Mouse (Mus musculus) intestine, embryonic 15.5 days (tissue): ENCODE data around the gene Ccr7. TPM values are rescaled to one million over a fixed set of nuclear protein-coding genes. Genes with fewer than 3 reads are reported as not detected.

Experiments used
- ATAC-seq: fragments of 200-750 bp; cut with Nextera tagmentation; 2 replicates; pipeline ENCODE4 v1.8.0; 2017; ENCODE audit warnings: moderate TSS enrichment, moderate library complexity
- H3K27ac ChIP-seq: fragments of 300-500 bp; sonication (generic); 2 replicates; pipeline ENCODE4 v1.5.1; 2015; ENCODE audit warnings: mild to moderate bottlenecking, inconsistent platforms
- H3K27me3 ChIP-seq: fragments of 300-500 bp; sonication (generic); replicated peaks from 2 replicates; pipeline ENCODE4 v1.6.1; 2015; ENCODE audit warnings: inconsistent platforms
- H3K36me3 ChIP-seq: fragments of 300-500 bp; sonication (generic); 2 replicates; pipeline ENCODE4 v1.6.1; 2015; ENCODE audit warnings: inconsistent platforms
- H3K4me1 ChIP-seq: fragments of 300-500 bp; sonication (generic); replicated peaks from 2 replicates; pipeline ENCODE4 v1.6.1; 2015; ENCODE audit warnings: inconsistent platforms
- H3K4me2 ChIP-seq: fragments of 300-500 bp; sonication (generic); replicated peaks from 2 replicates; pipeline ENCODE4 v1.6.1; 2015; ENCODE audit warnings: mild to moderate bottlenecking, inconsistent platforms
- H3K4me3 ChIP-seq: fragments of 300-500 bp; sonication (generic); replicated peaks from 2 replicates; pipeline ENCODE4 v1.5.1; 2015; ENCODE audit warnings: inconsistent platforms
- H3K9ac ChIP-seq: fragments of 300-500 bp; sonication (generic); 2 replicates; pipeline ENCODE4 v1.6.1; 2015; ENCODE audit warnings: inconsistent platforms
- H3K9me3 ChIP-seq: fragments of 300-500 bp; sonication (generic); 2 replicates; pipeline ENCODE4 v1.6.1; 2016; ENCODE audit warnings: inconsistent platforms
- WGBS: fragments of 180-500 bp; shearing (Covaris S2); methylation state at CpG from one replicate; pipeline ENCODE4 v1.1.7; 2015; 5-methylcytosine and 5-hydroxymethylcytosine counted together
- polyA plus RNA-seq: library from polyadenylated mRNA; unstranded; fragments of >200 nt; fragmentation: Nextera tagmentation; extraction: Ambion mirVana; gene quantifications from 2 replicates; pipeline ENCODE4 v1.2.1, GENCODE M21; 2015

The Ccr7 gene
- polyA plus RNA-seq, 1 experiment from 2014 or later, result 0.87 TPM

DNA sequence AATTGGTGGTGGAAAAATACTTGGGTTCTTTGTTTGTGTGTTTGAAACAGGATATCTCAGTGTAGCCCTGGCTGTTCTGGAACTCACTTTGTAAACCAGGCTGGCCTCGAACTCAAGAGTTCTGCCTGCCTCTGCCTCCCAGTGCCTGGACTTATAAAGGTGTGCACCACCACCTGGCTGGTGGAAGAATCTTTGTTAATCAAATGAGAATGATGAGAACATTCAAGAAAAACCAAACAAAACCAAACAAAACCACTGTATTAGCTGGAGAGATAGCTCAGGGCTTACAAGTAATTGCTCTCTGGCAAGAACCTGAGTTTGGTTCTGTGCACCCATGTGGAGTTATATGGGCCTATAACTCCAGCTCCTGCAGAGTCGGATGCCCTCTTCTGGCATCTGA lies 14.6 kb upstream of the Ccr7 start:
- no peak overlapping the region for H3K9ac ChIP-seq
- no peaks in the 10 kb centered on the region for H3K4me1 ChIP-seq
- no peaks in the 10 kb centered on the region for H3K36me3 ChIP-seq
- ATAC-seq, result no peak
- H3K4me3 ChIP-seq, result no peak overlapping the region
- 88% methylated on average over 2 of the region's 2 CpGs for WGBS
- H3K4me2 ChIP-seq, result no peak overlapping the region
- no peak overlapping the region for H3K27ac ChIP-seq
- no peaks in the 10 kb centered on the region for H3K27me3 ChIP-seq
- H3K9me3 ChIP-seq, result no peaks in the 10 kb centered on the region

DNA sequence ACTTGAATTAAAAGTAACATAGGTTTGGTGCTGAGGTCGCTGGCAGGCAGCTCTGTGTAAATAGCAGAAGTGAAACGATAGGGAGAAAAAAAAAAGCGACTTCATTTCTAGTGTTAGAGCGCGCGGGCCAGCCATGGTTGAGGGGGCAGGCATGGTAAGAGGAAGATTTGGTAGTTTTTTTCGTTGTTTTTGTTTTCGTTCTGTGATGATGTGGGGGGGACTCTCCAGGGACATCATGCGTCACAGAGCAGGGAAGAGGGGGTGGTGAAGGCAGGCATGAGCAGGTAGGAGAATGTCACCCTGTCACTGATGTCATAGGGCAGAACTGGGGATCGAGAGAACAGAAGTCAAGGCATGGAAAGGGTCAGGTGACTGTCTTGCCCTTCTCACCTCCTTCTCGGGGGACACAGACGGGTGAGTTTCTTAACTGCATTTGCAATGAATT lies 13.2 kb upstream of the Ccr7 start:
- H3K9ac ChIP-seq, result no peak overlapping the region
- H3K4me2 ChIP-seq, result no peak overlapping the region
- no peaks in the 10 kb centered on the region for H3K27me3 ChIP-seq
- no peak for ATAC-seq
- 67% methylated on average over 12 of the region's 12 CpGs for WGBS
- no peaks in the 10 kb centered on the region for H3K36me3 ChIP-seq
- no peak overlapping the region for H3K27ac ChIP-seq
- H3K4me3 ChIP-seq, result no peak overlapping the region
- no peaks in the 10 kb centered on the region for H3K9me3 ChIP-seq
- H3K4me1 ChIP-seq, result no peaks in the 10 kb centered on the region

- Histone ChIP-seq H3K4me1 (no peaks in the 10 kb centered on the region), H3K36me3 (no peaks in the 10 kb centered on the region), H3K27me3 (no peaks in the 10 kb centered on the region), H3K4me3 (no peak overlapping the region), H3K9ac (no peak overlapping the region), H3K27ac (no peak overlapping the region), H3K4me2 (no peak overlapping the region), H3K9me3 (no peaks in the 10 kb centered on the region)
- ATAC-seq, result no peak
- WGBS, result 92% methylated on average over 7 of the region's 7 CpGs
These were observed 12.7 kb upstream of the Ccr7 start for GRCm38 (mm10) chr11:99167576-99167975.

DNA sequence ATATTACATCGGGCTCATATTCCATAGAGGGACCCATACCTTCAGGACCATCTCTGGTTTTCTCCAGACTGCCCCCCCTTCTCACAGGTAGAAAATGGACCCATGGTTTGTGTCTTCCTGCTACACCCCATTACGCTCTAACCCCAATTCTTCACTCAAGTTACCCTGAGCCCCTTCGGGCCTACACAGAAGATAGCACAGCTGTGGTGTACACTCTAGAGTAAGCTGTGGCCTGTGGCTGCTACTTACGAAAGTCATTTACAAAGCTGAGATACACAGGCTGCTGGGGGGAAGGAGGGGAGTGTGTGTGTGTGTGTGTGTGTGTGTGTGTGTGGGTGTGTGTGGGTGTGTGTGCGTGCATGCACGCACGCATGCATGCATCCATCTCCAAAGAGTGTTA lies 11.4 kb upstream of the Ccr7 start:
- no peak overlapping the region for H3K9ac ChIP-seq
- H3K9me3 ChIP-seq, result no peaks in the 10 kb centered on the region
- H3K36me3 ChIP-seq, result no peaks in the 10 kb centered on the region
- H3K4me2 ChIP-seq, result no peak overlapping the region
- ATAC-seq, result no peak
- no peaks in the 10 kb centered on the region for H3K27me3 ChIP-seq
- no peaks in the 10 kb centered on the region for H3K4me1 ChIP-seq
- H3K4me3 ChIP-seq, result no peak overlapping the region
- no peak overlapping the region for H3K27ac ChIP-seq
- 92% methylated on average over 7 of the region's 7 CpGs for WGBS

DNA sequence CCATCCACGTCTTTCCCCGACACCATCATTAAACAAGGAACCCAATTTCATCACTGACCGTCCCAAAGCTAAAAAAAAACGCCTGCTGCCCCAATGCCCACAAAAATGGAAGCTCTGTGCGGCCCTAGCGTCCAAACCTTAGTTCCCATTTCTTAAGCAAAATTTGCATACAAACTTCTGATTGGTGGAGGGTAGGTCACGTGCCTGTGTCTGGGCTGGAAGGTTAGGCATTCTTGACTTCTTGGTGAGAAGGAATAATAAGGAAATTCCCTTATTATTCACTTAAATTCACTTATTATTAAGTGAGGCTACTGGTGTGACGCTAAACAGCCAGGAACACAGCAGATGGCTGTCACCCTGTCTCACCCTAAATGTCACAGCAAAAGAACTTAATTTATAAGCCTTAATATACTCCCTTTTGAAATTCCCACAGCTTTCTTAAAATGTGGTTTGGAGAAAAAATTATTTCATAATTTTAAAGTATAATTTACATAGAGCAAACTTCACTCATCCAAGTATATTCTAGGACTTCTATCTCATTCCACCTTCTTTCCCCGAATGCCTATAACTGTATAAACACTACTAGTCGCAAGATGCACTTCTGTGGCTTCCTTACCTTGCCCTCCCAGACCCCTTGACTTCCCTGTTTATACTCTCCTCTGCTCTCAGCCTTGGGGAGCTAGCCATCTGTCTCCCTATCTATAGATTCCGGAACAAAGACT lies 10.3 kb upstream of the Ccr7 start:
- Histone ChIP-seq H3K4me2 (no peak overlapping the region), H3K36me3 (no peaks in the 10 kb centered on the region), H3K4me1 (no peaks in the 10 kb centered on the region), H3K4me3 (no peak overlapping the region), H3K9me3 (no peaks in the 10 kb centered on the region), H3K27me3 (no peaks in the 10 kb centered on the region), H3K9ac (no peak overlapping the region), H3K27ac (no peak overlapping the region)
- no peak for ATAC-seq
- WGBS, result 65% methylated on average over 11 of the region's 11 CpGs

GRCm38 (mm10) chr11:99162972-99163686 lies 8.3 kb upstream of the Ccr7 start:
- WGBS, result 76% methylated on average over 10 of the region's 10 CpGs

DNA sequence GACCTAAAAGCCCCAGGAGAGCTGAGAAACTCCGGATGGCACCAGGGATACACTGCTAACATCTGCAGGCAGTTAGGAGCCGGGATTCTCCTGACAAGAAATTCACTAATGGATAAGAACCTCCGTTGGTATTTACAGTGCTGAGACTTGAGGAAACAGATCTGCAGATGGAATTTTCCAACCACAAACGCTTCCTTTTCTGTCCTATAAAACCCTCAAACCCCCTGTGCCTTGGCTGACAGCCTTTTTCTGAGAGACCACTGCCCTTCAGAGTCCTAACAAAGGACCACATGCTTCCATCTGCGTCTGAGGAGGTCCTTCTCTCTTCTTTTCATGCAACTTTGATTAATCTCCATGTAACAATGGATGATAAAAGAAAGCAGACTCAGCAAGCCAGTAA lies 6.8 kb upstream of the Ccr7 start:
- WGBS, result 43% methylated on average over 5 of the region's 5 CpGs
- H3K27ac ChIP-seq, result no peak overlapping the region
- H3K9ac ChIP-seq, result no peak overlapping the region
- no peak for ATAC-seq
- no peaks in the 10 kb centered on the region for H3K27me3 ChIP-seq
- no peaks in the 10 kb centered on the region for H3K9me3 ChIP-seq
- no peak overlapping the region for H3K4me2 ChIP-seq
- H3K36me3 ChIP-seq, result no peaks in the 10 kb centered on the region
- no peak overlapping the region for H3K4me3 ChIP-seq
- H3K4me1 ChIP-seq, result no peaks in the 10 kb centered on the region

More at GRCm38 (mm10) chr11:99162972-99163686, 8.3 kb upstream of the Ccr7 start:
- Histone ChIP-seq H3K4me2 (no peak overlapping the region), H3K9me3 (no peaks in the 10 kb centered on the region), H3K4me3 (no peak overlapping the region), H3K27me3 (no peaks in the 10 kb centered on the region), H3K36me3 (no peaks in the 10 kb centered on the region), H3K27ac (no peak overlapping the region), H3K9ac (no peak overlapping the region), H3K4me1 (no peaks in the 10 kb centered on the region)
- ATAC-seq, result no peak

DNA sequence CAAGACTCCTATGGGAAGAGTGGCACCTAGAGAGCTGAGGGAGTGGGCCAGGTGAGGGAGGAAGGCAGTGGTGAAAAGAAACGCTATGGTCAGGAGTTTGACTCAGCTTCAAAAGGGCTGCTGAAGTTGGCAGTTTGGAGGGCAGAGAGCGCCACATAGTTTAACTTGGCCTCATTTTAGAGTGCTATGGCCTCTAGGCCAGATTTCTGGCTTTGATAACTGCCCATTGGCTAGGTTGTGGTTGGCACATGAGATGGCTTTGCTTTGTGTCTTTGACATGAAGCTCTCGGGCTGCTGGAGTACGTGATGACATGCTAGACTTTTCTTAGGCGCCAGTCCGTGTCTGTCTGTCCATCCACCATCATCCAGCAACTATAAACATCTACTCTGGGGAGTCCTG lies 5.4 kb upstream of the Ccr7 start:
- Histone ChIP-seq H3K9ac (no peak overlapping the region), H3K4me1 (no peaks in the 10 kb centered on the region), H3K36me3 (no peaks in the 10 kb centered on the region), H3K9me3 (no peaks in the 10 kb centered on the region), H3K4me3 (no peak overlapping the region), H3K27ac (no peak overlapping the region), H3K27me3 (no peaks in the 10 kb centered on the region), H3K4me2 (no peak overlapping the region)
- no peak for ATAC-seq
- 85% methylated on average over 6 of the region's 6 CpGs for WGBS

GRCm38 (mm10) chr11:99155817-99156216 lies 940 bp upstream of the Ccr7 start:
- H3K4me3 ChIP-seq, result no peak overlapping the region
- H3K4me2 ChIP-seq, result no peak overlapping the region
- no peak overlapping the region for H3K9ac ChIP-seq
- no peaks in the 10 kb centered on the region for H3K4me1 ChIP-seq
- H3K27ac ChIP-seq, result no peak overlapping the region
- H3K9me3 ChIP-seq, result no peaks in the 10 kb centered on the region
- H3K36me3 ChIP-seq, result no peaks in the 10 kb centered on the region
- no peaks in the 10 kb centered on the region for H3K27me3 ChIP-seq
- WGBS, result 88% methylated on average over 9 of the region's 9 CpGs
- ATAC-seq, result no peak

- no peaks in the 10 kb centered on the region for H3K27me3 ChIP-seq
- WGBS, result 67% methylated on average over 7 of the region's 7 CpGs
These were observed 817 bp downstream of the Ccr7 start for GRCm38 (mm10) chr11:99153767-99154753.

DNA sequence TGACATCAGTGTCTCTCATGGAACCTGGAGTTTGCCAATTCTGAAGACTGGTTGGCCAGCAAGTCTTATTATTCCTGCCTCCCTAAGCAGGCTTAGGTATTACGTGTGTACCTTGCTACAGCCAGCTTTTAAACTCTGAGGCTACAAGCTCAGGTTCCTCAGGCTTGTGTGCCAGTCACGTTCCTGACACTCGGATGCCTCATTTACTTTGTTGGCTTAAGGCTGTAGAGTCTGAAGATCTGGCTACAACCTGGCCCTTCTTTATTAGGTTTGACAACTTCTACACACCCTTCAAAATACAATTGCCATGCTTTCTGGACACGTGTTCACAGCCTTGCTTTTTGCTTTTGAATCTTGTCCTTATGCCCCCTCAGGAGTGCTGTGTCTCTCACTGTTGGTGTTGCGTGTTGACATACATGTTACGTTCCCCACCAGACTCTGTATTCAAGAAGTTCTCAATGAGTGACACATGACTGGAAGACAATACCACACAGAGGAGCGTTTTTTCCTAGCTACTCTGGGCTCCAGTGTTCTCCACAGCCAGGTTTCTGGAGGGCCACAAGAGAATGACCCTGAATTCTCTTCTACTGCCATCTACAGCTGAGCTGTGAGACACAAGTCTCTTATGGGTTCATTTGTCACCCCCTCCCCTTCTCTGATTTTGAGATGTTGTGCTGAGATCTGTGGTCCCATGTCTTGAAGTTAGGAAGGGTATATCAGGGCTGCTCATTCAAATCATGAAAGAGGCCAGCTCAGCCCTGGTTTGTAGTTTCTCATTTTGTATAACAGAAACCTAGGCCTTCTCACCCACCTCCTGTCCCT lies 2.3 kb downstream of the Ccr7 start:
- no peak overlapping the region for H3K9ac ChIP-seq
- no peaks in the 10 kb centered on the region for H3K36me3 ChIP-seq
- no peak for ATAC-seq
- H3K4me2 ChIP-seq, result no peak overlapping the region
- 76% methylated on average over 7 of the region's 7 CpGs for WGBS
- H3K9me3 ChIP-seq, result no peaks in the 10 kb centered on the region
- no peaks in the 10 kb centered on the region for H3K27me3 ChIP-seq
- H3K4me1 ChIP-seq, result peaks cover 23% of the 10 kb centered on the region
- H3K27ac ChIP-seq, result no peak overlapping the region
- H3K4me3 ChIP-seq, result no peak overlapping the region

More at GRCm38 (mm10) chr11:99153767-99154753, 817 bp downstream of the Ccr7 start:
- no peak overlapping the region for H3K4me2 ChIP-seq
- no peak overlapping the region for H3K4me3 ChIP-seq
- H3K9ac ChIP-seq, result no peak overlapping the region
- H3K9me3 ChIP-seq, result no peaks in the 10 kb centered on the region
- no peak overlapping the region for H3K27ac ChIP-seq
- no peaks in the 10 kb centered on the region for H3K36me3 ChIP-seq
- H3K4me1 ChIP-seq, result peaks cover 7% of the 10 kb centered on the region
- no peak for ATAC-seq
